Mouse (Mus musculus) gastrocnemius, adult 8-10 months (tissue): Measurements from ENCODE around the gene Mecom. TPM values are rescaled to one million over a fixed set of nuclear protein-coding genes. Genes with fewer than 3 reads are reported as not detected.

Source experiments
- DNase-seq, 2 experiments: peaks; one replicate each; pipeline ENCODE4 v3.0.0; 2022; ENCODE audit warnings: low spot score in 2 of 2
- total RNA-seq, 4 experiments: library from RNA; stranded (reverse); gene quantifications; 2 replicates each; pipeline ENCODE4 v1.2.4; 2022

Mecom gene
- total RNA-seq, 4 experiments from 2014 or later = 4.8 to 9.5 (median 6.8) TPM

- DNase-seq = no peak
These were observed 338.7 kb downstream of the Mecom start for GRCm38 (mm10) chr3:30209131-30209530.

DNA sequence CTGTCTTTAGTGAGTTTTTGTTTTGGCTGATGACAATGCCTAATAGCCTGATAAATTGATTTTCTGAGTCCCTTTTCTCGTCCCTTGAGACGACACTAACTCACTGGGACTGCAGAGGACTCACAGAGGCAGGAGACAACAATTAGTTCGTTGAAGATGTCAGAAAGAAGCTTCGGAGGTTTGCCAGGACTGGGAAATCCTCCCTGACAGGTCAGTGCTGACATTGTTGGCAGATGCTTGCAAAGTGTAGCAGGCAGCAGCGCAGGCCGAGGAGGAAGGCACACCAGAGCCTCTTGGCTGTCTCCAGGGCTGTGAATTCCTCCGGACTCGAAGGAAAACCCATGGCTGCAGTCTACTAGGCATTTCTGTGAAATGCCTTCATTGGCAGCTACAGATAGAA lies 339.9 kb downstream of the Mecom start:
- DNase-seq = no peak

DNA sequence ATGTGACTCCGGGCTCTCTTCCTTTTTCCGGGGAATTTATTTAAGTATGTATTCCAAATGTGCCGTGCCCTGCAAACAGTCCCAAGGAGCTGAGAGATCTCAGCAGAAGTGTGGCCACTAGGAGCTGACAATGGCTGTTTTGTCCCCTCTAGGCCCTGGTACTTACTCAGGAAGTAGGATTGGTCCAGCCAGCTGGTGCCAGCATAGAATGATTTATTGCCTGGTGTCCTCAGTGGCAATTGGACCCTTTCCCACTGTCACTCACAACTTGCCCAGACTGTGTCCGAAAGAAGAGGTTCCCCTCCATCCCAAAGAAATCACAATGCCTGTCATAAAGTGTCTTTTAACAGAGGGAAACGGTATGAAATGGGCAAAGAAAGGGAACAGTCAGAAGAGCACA lies 340.4 kb downstream of the Mecom start:
- no peak for DNase-seq

- DNase-seq = no peak
These were observed 341.7 kb downstream of the Mecom start for GRCm38 (mm10) chr3:30206123-30206522.

DNA sequence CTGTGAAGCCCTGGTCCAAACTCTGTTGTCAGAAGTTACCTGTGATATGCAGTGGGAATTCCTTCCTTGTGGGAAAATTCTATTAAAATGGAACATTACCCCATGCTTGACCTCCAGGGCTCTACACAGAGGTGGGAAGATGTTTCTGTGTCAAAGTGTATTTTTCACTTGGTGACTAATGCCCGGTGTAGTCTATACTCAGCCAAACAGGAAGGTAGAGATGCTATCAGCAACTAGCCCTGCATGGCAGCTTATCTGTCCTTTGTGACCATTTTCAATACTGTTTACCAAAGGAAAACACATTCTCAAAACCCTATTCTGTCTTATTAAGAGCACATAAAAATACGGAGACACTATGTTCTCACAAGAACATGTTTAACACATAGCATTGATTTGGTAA lies 344.0 kb downstream of the Mecom start:
- no peak for DNase-seq

GRCm38 (mm10) chr3:30198854-30199253 lies 349.0 kb downstream of the Mecom start:
- no peak for DNase-seq

- DNase-seq = no peak
These were observed 349.6 kb downstream of the Mecom start for GRCm38 (mm10) chr3:30198227-30198626.

GRCm38 (mm10) chr3:30195186-30195585 lies 352.6 kb downstream of the Mecom start:
- DNase-seq = no peak

GRCm38 (mm10) chr3:30192294-30193007 lies 355.4 kb downstream of the Mecom start:
- no peak for DNase-seq

- DNase-seq = no peak
These were observed 358.5 kb downstream of the Mecom start for GRCm38 (mm10) chr3:30189325-30189724.

- DNase-seq = no peak
These were observed 359.9 kb downstream of the Mecom start for GRCm38 (mm10) chr3:30187812-30188469.

DNA sequence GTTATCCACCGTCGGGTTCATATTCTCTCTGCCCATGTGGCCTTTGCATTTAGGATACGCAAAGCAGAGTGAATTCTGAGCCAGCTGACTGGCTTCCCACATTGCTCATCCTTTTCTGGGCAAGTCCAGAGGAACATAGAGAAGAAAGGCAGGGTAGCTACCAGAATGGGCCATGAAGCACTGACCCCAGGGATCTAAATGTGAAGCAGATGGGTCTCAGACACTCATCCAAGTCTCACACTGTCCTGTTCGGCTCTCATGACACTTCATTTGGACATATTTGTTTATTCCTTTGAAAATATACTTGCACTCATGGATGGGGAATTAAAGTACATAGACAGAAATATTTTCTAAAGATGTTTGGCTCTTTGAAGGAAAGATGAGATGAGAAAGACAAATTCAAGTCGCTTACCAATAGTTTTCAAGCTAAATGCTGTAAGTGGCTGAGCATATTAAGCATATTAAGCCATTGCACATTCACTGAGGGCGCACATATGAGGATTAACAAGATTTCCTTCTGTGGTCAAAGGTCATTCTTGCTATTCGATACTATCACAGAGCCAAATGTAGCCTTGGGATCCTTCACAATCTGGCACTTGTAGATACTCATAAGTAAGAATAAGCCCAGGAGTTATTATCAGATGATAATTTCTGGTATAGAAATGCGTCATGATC lies 365.9 kb downstream of the Mecom start:
- DNase-seq = no peak

DNA sequence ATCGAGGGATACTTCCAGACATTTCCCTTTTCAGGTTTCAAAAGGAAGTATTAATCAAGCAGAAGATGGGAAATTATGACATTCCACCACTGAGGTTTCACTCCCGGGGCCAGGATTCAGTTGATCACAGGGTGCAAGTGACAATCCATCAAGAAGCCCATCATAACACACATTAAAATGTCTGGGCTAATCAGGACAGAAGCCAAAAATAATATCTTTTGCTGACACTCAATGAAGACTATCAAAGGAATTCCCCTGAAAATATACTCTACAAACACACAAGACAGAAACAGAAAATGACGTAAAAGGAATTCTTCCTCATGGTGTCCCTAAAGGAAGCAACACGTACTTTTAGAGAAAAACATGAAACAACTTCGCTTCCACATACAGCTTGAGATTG lies 371.2 kb downstream of the Mecom start:
- DNase-seq = no peak

- no peak for DNase-seq
These were observed 374.0 kb downstream of the Mecom start for GRCm38 (mm10) chr3:30173812-30174211.

- no peak for DNase-seq
These were observed 379.2 kb downstream of the Mecom start for GRCm38 (mm10) chr3:30168396-30169186.

DNA sequence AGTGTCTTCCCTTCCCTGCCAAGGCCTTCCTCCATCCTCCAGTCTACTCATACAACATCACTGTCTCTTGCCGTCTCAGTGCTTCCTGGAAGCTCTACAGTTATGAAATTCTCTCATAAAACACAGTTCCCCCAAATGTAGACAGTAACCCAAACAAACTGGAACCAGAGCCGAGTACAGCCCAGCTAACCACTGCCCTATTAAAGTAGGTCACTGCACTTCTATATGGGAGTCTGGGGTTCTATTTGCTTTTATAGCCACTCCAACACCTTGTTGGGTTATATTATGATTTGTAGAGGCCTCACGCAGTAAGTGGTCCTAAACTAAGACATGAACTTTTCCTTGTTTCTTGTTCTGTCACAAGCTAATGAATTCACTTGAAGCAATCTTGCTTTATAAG lies 380.8 kb downstream of the Mecom start:
- DNase-seq = no peak

GRCm38 (mm10) chr3:30164834-30165233 lies 383.0 kb downstream of the Mecom start:
- DNase-seq = no peak

DNA sequence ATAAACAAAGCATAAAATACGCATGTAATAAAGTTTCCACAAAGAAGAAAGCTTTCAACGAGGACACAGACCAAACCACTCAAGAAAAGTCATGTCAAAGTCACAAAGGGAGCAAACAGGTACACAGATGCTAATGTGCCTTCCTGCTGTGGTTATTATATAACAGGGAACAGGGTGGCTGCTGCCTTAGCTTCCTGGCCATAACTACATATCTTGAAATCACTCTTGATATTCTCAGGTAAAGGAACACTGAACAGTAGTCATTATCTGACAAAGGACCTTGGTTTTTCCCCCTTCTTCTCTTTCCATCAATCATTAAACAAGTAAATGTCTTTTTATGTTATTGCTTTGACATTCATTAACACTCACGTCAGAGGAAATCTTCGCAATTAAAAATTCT lies 384.4 kb downstream of the Mecom start:
- no peak for DNase-seq

- no peak for DNase-seq
These were observed 386.7 kb downstream of the Mecom start for GRCm38 (mm10) chr3:30160961-30161670.

- no peak for DNase-seq
These were observed 387.5 kb downstream of the Mecom start for GRCm38 (mm10) chr3:30160346-30160745.

DNA sequence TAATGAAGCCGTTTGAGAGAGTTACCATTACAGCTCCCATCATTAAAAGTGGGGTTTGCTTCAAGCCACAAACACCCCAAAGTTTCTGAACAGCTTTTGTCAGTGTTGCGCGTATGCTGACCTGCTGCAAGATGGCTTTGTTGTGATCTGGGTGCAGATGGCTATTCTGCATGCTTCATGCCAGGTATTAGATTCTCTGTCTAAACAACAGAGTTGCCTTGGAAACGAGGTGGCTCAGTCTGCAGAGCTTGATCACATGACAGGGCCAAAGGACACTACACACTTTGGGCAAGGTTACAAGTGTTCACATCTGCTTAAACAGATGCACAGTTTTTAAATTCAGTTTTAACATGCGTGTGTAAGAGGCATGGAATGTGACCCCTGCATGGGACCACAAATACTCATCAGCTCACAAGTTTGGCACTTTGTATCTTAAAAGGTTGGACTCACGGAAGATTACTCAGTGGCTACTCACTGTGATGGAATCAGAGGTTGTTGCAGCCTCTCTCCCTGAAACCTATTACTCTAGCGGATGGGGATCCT lies 390.6 kb downstream of the Mecom start:
- DNase-seq = no peak
